Mouse (Mus musculus) heart, postnatal 0 days (tissue): ENCODE data around the gene Dexi. TPM values are rescaled to one million over a fixed set of nuclear protein-coding genes. Genes with fewer than 3 reads are reported as not detected.

Experiments
- ATAC-seq: fragments of 200-750 bp; cut with Nextera tagmentation; 2 replicates; pipeline ENCODE4 v1.8.0; 2017; ENCODE audit warnings: low read depth, moderate number of reproducible peaks, moderate library complexity; ENCODE audit not compliant: insufficient read depth
- DNase-seq: peaks from one replicate; pipeline ENCODE4 v3.0.0-alpha.2; 2016; ENCODE audit warnings: low spot score
- H3K27ac ChIP-seq: fragments of 300-500 bp; sonication (generic); 2 replicates; pipeline ENCODE4 v1.5.1; 2014; ENCODE audit warnings: low read depth, mild to moderate bottlenecking
- H3K27me3 ChIP-seq: fragments of 300-500 bp; sonication (generic); 2 replicates; pipeline ENCODE4 v1.6.1; 2014; ENCODE audit warnings: low read length, mixed read lengths; ENCODE audit not compliant: control insufficient read depth, insufficient read depth
- H3K36me3 ChIP-seq: fragments of 300-500 bp; sonication (generic); replicated peaks from 2 replicates; pipeline ENCODE4 v1.6.1; 2014; ENCODE audit warnings: low read length, mixed read lengths; ENCODE audit not compliant: control insufficient read depth, insufficient read depth
- H3K4me1 ChIP-seq: fragments of 300-500 bp; sonication (generic); 2 replicates; pipeline ENCODE4 v1.6.1; 2014; ENCODE audit warnings: antibody characterized with exemption; ENCODE audit not compliant: control insufficient read depth, insufficient read depth
- H3K4me2 ChIP-seq: fragments of 300-500 bp; sonication (generic); 2 replicates; pipeline ENCODE4 v1.6.1; 2014; ENCODE audit warnings: low read depth, mild to moderate bottlenecking, low read length, moderate library complexity
- H3K4me3 ChIP-seq: fragments of 300-500 bp; sonication (generic); 2 replicates; pipeline ENCODE4 v1.5.1; 2014; ENCODE audit warnings: low read depth, low read length
- H3K9ac ChIP-seq: fragments of 300-500 bp; sonication (generic); replicated peaks from 2 replicates; pipeline ENCODE4 v1.6.1; 2014; ENCODE audit warnings: low read depth, low read length, mixed read lengths
- H3K9me3 ChIP-seq: fragments of 300-500 bp; sonication (generic); replicated peaks from 2 replicates; pipeline ENCODE4 v1.6.1; 2016; ENCODE audit warnings: low read length; ENCODE audit not compliant: control insufficient read depth
- CTCF ChIP-seq: IDR thresholded peaks from 2 replicates; pipeline ENCODE4 v1.5.1; 2016; ENCODE audit warnings: antibody characterized with exemption, control low read depth, low read depth
- EP300 ChIP-seq: IDR thresholded peaks from 2 replicates; pipeline ENCODE4 v1.6.1; 2016; ENCODE audit warnings: antibody characterized with exemption, low read depth
- WGBS: fragments of 180-500 bp; shearing (Covaris S2); extraction: QIAGEN DNeasy Blood & Tissue Kit; methylation state at CpG from one replicate; pipeline ENCODE4 v1.1.7; 2014; 5-methylcytosine and 5-hydroxymethylcytosine counted together
- polyA plus RNA-seq: library from polyadenylated mRNA; unstranded; fragments of >200 nt; fragmentation: Nextera tagmentation; extraction: Ambion mirVana; gene quantifications from 2 replicates; pipeline ENCODE4 v1.2.1, GENCODE M21; 2015
- total RNA-seq: library from RNA; depleted of rRNA; stranded (reverse); fragments of >200 nt; gene quantifications from 2 replicates; pipeline ENCODE4 v1.2.3, GENCODE M21; 2014; ENCODE audit warnings: low replicate concordance

Gene Dexi
- total and polyA plus RNA-seq, 2 experiments from 2014 or later = 15.6 to 76.4 TPM

DNA sequence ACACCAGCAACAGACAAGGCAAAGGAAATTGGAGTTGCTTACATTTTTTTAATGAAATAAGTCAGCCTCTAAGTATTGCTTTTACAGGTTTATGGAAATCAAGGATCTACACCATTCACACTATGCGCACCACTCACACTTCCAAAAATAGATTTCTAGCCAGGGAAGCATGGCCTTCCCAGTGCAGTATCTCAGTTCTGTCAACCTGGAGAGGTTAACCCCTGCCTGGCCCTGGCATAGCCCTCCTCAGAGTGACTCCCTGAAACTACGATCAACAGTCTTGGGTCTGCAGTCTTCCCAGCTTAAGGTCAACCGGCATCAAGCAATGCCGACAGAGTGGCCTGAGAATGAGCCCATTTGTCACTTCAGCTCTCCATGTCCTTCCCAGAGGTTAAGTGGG lies 12.7 kb downstream of the Dexi start:
- Histone ChIP-seq H3K27ac (no peak overlapping the region), H3K4me3 (no peak overlapping the region), H3K36me3 (peaks cover 16% of the 10 kb centered on the region), H3K4me2 (no peak overlapping the region), H3K27me3 (no peaks in the 10 kb centered on the region), H3K4me1 (peaks cover 15% of the 10 kb centered on the region), H3K9ac (no peak overlapping the region), H3K9me3 (no peaks in the 10 kb centered on the region)
- ATAC-seq = peak; percentile 69
- DNase-seq = no peak
- TF ChIP-seq EP300 = no peak
- no peak for TF ChIP-seq CTCF
- WGBS = 30% methylated on average over 4 of the region's 4 CpGs

DNA sequence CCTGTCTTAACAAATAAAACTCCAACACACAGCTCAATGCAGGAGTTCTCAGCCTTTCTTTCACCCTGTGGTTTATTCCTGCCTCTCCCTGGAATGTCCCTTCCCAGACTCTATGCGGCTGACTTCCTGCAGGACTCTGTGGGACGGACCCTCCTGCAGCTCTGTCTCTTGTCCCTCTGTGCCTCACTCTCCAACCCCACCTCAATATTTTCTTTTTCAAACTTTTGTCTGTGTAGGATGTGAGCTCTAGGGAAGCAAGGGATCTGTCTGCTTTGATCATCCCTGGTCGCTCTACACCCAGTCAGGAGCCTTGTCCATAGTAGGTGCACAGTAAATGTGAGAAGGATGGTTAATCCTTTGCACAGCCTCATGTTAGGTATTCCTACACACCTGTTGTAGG lies 14.5 kb downstream of the Dexi start:
- H3K27me3 ChIP-seq = no peaks in the 10 kb centered on the region
- ATAC-seq (no peak), DNase-seq (no peak)
- no peak overlapping the region for H3K9ac ChIP-seq
- H3K4me2 ChIP-seq = no peak overlapping the region
- no peak for TF ChIP-seq EP300
- no peak overlapping the region for H3K4me3 ChIP-seq
- H3K4me1 ChIP-seq = peaks cover 10% of the 10 kb centered on the region
- no peaks in the 10 kb centered on the region for H3K9me3 ChIP-seq
- WGBS = 71% methylated on average over 3 of the region's 3 CpGs
- H3K36me3 ChIP-seq = peaks cover 16% of the 10 kb centered on the region
- H3K27ac ChIP-seq = no peak overlapping the region

DNA sequence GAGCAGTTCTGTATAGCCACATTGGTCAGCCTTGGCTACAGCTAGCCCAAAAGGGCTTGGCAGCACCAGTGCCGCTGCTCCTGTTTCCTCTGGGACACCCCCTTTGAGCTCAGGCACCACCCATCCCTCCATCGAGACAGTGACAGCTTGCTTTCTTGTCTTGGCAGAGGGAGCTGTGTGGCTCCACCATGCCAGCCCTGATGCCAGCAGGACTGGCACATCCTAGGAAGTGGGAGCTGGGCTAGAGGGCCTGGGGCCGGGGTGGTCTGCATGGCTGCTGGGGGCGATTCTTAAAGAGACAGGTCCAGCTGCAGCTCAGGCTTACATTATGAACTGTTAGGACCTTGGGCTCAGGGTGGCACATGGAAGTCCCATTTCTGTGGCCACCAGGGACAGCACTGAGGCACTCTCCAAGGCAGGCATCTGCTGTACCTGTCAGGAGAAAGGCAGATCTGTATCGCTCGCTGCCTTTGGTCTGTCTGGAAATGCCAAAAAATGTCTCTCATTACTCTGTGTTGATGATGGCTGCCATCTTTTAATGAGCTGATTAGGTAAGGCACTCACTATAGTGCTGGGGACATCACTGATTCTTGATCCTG lies 15.7 kb downstream of the Dexi start:
- 83% methylated on average over 6 of the region's 6 CpGs for WGBS
- no peak for ATAC-seq
- no peak overlapping the region for H3K4me3 ChIP-seq
- TF ChIP-seq CTCF = no peak
- no peak for TF ChIP-seq EP300
- no peaks in the 10 kb centered on the region for H3K9me3 ChIP-seq
- H3K4me2 ChIP-seq = no peak overlapping the region
- H3K9ac ChIP-seq = no peak overlapping the region
- H3K27me3 ChIP-seq = no peaks in the 10 kb centered on the region
- H3K4me1 ChIP-seq = peaks cover 7% of the 10 kb centered on the region
- no peak for DNase-seq
- peaks cover 16% of the 10 kb centered on the region for H3K36me3 ChIP-seq
- H3K27ac ChIP-seq = no peak overlapping the region

DNA sequence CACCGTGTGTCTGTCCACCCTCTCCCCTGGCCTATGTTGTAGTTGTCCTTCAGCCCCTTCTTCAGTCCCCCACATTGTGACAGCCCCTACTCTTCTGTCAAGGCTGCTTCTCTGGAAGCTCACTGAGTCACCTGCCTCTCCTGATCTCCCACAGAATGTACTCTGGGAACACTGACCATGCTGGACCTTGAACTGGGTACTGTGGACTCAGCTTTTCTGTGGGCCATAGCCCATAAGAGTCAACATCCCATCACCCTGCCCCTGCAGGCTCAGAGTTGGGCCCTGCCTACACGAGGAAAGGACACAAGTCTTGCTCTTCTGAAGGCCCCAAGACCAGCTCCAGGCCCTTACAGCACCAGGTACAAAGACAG lies 17.3 kb downstream of the Dexi start:
- Histone ChIP-seq H3K27ac (no peak overlapping the region), H3K9ac (no peak overlapping the region), H3K27me3 (no peaks in the 10 kb centered on the region), H3K4me3 (no peak overlapping the region), H3K4me1 (peaks cover 5% of the 10 kb centered on the region), H3K9me3 (no peaks in the 10 kb centered on the region), H3K4me2 (no peak overlapping the region), H3K36me3 (peaks cover 16% of the 10 kb centered on the region)
- WGBS = 60% methylated on average over 2 of the region's 2 CpGs
- DNase-seq (no peak), ATAC-seq (no peak)
- TF ChIP-seq CTCF (no peak), EP300 (no peak)

DNA sequence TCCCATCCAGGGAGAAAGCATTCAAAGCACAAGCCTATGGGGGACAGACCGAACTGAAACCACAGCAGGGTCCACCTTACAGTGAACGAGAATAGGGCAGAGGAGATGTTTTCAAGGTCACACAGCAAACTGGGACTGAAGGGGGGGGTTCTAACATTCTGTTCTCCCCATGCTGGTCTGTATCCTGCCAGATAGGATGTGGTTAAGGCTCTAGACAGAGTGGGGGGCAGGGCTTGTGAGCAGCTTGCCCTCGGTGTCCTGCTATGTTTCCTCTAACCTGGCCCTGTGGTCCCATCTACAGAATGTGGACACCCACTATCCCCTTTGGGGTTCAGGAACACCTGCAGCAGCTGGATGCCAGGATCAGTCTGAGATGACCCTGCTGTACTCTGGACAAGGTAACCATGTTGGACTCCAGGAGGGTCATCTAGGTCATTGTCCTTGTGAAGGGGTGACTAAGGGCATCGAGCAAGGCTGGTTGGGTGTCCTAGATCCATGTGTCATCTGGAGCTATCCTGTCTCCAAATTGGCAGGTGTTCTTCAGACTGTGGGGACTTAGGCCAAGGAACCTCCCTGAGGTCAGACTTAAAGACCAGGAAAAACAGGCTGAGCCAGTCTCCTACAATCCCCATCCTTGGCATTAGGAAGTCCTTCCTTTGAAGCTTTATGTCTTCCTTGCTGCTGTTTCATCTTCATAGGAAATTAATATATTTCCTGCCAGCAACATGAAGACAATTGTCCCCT lies 17.8 kb downstream of the Dexi start:
- ATAC-seq (no peak), DNase-seq (no peak)
- Histone ChIP-seq H3K27me3 (no peaks in the 10 kb centered on the region), H3K9ac (no peak overlapping the region), H3K36me3 (peaks cover 11% of the 10 kb centered on the region), H3K4me3 (no peak overlapping the region), H3K9me3 (no peaks in the 10 kb centered on the region), H3K4me1 (no peaks in the 10 kb centered on the region), H3K27ac (no peak overlapping the region), H3K4me2 (no peak overlapping the region)
- TF ChIP-seq CTCF (no peak), EP300 (no peak)
- 65% methylated on average over 4 of the region's 4 CpGs for WGBS

DNA sequence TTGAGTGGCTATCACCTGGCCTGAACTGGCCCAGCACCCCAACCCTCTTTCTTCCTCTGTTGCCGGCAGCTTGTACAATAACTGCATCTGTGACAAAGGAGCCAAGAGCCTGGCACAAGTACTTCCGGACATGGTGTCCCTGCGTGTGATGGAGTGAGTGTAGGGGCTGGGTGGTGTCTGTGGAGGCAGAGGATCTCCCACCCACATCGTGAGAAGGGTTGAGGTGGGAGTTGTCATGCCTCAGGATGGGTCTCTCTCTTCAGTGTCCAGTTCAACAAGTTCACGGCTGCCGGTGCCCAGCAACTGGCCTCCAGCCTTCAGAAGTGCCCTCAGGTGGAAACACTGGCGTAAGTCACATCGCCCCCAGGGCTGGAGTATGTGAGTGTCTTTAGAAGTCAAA lies 19.2 kb downstream of the Dexi start:
- Histone ChIP-seq H3K4me1 (no peaks in the 10 kb centered on the region), H3K9ac (no peak overlapping the region), H3K36me3 (no peaks in the 10 kb centered on the region), H3K27ac (no peak overlapping the region), H3K27me3 (no peaks in the 10 kb centered on the region), H3K4me2 (no peak overlapping the region), H3K4me3 (no peak overlapping the region), H3K9me3 (no peaks in the 10 kb centered on the region)
- no peak for DNase-seq
- no peak for ATAC-seq
- 92% methylated on average over 8 of the region's 8 CpGs for WGBS
- TF ChIP-seq CTCF (no peak), EP300 (no peak)
